Mouse (Mus musculus) ovary, postnatal 10 days (tissue): ENCODE results near the gene Cdk17.
"Not testable (repeated sequence)": the region's sequence is repeated elsewhere in the genome, so short reads cannot be mapped to it uniquely, and the experiment has no call there.

Source experiments
- DNase-seq: peaks from one replicate; pipeline ENCODE4 v3.0.0; 2022; ENCODE audit warnings: low spot score

Gene Cdk17

GRCm38 (mm10) chr10:93143285-93143985 lies 17.2 kb upstream of the Cdk17 start:
- DNase-seq = no peak

DNA sequence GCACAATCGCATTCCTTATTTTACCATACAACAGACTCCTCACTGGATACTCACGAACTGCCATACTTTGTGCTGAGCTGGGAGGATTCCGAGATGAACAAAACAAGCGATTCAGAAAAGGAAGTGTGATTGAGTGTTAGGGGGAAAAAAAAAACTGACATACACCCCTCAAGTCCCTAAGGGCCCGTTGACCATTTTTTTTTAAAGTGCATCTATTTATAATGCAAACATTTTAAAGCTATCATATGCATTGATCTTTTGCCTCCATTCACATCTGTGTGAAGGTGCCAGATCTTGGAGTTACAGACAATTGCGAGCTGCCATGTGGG lies 16.7 kb upstream of the Cdk17 start:
- DNase-seq = no peak

GRCm38 (mm10) chr10:93144579-93144978 lies 16.1 kb upstream of the Cdk17 start:
- DNase-seq = no peak

DNA sequence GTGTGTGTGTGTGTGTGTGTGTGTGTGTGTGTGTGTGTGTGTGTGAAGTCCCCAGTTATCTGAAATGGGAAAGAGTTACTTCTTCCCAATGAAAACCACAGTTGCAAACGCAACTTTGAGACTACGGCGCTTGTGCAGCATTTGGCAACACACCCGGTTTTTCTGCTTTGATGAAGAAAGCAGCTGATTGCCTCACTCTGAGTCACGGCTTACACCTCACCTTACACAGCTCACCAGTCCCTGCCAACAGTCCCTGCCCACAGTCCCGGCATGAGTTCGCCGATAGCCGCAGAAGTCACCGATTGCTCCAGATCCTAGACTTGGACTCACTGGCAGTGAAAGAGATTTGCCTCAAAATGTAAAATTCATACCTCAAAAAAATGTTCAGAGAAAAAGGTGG lies 15.6 kb upstream of the Cdk17 start:
- DNase-seq = no peak

GRCm38 (mm10) chr10:93146601-93147000 lies 14.1 kb upstream of the Cdk17 start:
- DNase-seq = no peak

DNA sequence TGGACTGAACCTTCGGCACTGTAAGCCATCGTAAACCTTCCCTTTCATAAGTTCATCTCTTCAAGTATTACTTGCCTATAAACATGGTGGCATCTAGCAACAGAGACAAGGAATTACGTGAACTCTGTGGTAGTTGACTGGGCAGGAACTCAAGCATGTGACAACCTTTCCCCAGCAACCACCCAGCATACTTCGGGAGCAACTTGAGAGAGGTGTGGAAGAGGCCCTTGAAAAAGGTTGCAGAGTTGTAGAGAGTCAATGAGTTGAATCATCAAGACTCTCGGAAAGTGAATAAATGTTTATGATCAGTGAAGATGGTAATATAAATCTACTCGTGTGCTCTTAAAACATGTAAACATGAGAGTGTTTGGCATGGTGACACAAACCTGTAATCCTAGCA lies 13.0 kb upstream of the Cdk17 start:
- no peak for DNase-seq

GRCm38 (mm10) chr10:93149597-93149996 lies 11.1 kb upstream of the Cdk17 start:
- no peak for DNase-seq

DNA sequence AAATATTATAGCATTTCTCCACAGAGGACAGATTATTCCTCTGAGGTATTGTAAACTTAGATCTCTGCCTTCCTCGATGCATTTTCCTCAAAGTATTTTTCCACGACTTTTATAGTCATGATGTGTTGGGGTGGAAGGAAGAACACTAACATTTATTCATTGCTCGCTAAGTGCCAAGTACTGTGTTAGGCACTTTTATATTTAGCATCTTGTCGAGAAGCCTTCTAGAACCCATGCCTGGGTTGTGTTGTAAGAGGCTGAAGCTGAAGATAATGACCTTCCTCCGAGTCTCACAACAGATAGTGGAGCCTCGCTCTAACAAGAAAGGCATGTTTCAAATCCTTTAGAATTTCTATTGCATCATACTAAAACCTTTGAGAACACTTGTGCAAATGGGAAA lies 8.9 kb upstream of the Cdk17 start:
- DNase-seq = no peak

DNA sequence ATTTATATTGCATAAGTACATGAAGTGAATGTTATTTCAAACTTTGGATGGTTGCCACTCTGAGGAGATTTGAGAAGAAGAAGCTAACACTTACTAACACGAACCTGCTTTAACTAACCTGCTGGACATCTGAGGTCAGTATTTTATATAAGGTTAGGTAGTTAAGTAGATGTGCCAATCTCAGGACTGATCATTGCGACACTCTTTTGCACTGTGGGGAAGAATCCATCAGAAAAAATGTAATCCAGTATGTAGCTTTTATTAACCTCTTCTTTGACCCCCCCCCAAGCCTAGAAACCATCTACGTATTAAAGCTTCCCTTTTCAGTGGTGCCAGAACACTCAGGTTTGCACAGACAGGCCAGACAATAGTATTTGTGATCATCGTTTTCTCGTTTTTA lies 8.0 kb upstream of the Cdk17 start:
- no peak for DNase-seq

DNA sequence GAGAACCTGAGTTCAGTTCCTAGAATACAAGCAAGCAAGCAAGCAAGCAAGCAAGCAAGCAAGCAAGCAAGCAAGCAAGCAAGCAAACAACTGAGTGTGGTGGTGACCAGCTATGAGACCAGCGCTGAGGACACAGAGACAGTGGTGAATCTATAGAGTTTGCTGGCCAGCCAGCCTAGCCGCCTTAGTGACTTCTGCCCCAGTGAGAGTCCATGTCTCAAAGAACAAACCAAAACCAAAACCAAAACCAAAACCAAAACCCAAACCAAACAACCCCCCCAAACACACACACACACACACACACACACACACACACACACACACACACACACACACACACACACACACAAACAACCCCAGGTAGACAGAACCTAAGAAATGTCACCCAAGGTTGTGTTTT lies 7.3 kb upstream of the Cdk17 start:
- not testable (repeated sequence) for DNase-seq

- DNase-seq = no peak
These were observed 801 bp upstream of the Cdk17 start for GRCm38 (mm10) chr10:93159651-93160496.

GRCm38 (mm10) chr10:93160497-93160806 lies 223 bp upstream of the Cdk17 start:
- peak; percentile 75 for DNase-seq

- no peak for DNase-seq
These were observed 1.0 kb downstream of the Cdk17 start for GRCm38 (mm10) chr10:93161511-93162275.

DNA sequence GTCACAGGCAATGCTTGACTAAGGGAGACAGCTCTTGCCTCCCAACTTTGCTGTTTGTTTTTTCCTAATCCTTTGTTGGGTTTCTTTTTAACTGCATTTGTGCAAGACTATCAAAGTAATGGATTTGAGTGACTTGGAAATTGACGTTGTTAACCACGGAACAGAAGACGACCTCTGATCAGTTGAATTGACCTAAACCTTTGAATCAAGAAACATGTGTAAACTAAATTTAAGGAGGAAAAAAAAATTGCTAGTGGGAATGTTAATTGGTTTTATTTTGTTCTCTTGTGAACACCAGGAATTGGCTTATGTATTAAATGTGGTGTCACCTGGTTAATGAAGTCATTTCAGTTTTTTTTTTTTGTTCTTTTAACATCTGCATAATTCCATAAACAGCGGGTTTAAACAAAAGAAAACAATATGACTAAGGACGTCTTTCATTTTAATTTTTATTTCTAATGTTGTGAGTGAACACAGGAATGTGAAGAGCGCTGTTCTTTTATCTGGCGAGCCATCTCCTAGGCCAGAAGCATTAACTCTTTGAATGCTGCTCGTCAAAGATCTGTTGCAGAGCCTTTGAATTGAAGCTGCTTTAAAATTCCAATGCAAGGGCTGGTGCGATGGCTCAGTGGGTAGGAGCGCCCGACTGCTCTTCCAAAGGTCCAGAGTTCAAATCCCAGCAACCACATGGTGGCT lies 1.7 kb downstream of the Cdk17 start:
- DNase-seq = no peak

GRCm38 (mm10) chr10:93162972-93163660 lies 2.4 kb downstream of the Cdk17 start:
- no peak for DNase-seq

GRCm38 (mm10) chr10:93163711-93164488 lies 3.2 kb downstream of the Cdk17 start:
- DNase-seq = no peak

- no peak for DNase-seq
These were observed 5.0 kb downstream of the Cdk17 start for GRCm38 (mm10) chr10:93165416-93166381.

GRCm38 (mm10) chr10:93166382-93166769 lies 5.7 kb downstream of the Cdk17 start:
- no peak for DNase-seq

DNA sequence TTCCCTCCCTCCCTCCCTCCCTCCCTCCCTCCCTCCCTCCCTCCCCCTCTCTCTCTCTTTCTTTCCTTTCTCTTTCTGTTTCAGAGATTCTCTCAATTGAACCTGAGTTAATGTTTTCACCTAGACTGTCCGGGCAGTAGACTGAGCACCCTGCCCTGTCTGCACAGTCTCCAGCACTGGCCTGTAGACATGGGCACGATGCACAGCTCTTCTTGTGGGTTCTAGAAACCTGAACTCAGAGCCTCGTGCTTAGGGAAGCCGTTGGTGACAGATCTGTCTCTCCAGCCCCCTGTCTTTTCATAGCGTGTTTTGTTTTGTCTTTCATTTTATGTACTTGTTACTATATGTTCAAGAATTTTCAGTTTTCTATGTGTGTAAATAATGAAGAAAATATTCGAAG lies 6.6 kb downstream of the Cdk17 start:
- DNase-seq = no peak

DNA sequence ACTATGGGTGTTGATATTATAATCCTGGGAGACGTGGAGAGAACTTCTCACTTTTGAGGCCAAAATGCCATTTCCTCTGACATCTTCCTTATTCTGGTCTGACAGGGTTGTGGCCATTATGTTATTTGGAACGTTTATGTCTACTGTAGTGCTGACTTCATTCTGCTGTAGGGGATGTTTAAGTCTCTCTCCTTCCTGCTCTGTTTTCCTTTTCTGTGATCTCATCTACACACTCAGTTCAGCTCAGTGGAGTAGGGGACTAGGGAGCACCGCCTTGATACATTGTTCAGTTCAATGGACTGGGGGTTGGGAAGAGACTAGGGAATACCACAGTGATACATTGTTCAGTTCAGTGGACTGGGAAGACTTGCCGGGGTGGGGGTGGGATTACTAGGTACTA lies 7.4 kb downstream of the Cdk17 start:
- no peak for DNase-seq
